In genomic region chr8:116922060-116922757, GRCm38 (mm10) we compare ENCODE assay signal across 8 mouse cellular contexts. TPM values are rescaled to one million over a fixed set of nuclear protein-coding genes. Genes with fewer than 3 reads are reported as not detected.
A peak's percentile ranks its signal among the peaks of the same experiment; 100 is the strongest.
DNase-seq lines count a peak whose midpoint lies in the region; TF ChIP-seq lines count a peak whose summit lies in the region.

No protein-coding gene starts in this region.

- peak overlapping the region; percentile 95 for H3K4me3 ChIP-seq in bone marrow, adult 2 months (replicated peaks; ENCODE audit: control insufficient read depth, low read depth, low read length)
- H3K4me3 ChIP-seq in hindbrain, embryonic 10.5 days, result peak overlapping the region; percentile 90
- peak overlapping the region; percentile 88 for H3K4me3 ChIP-seq in midbrain, embryonic 10.5 days

- H3K4me1 ChIP-seq in bone marrow, adult 2 months (ENCODE audit: control insufficient read depth, insufficient read depth, low read length), result peaks cover 1% of the 10 kb centered on the region; the same call in 1 of the 2 replicates
- H3K4me1 ChIP-seq in hindbrain, embryonic 10.5 days (replicated peaks), result peaks cover 19% of the 10 kb centered on the region
- peaks cover 18% of the 10 kb centered on the region for H3K4me1 ChIP-seq in midbrain, embryonic 10.5 days

- no peaks in the 10 kb centered on the region for H3K9me3 ChIP-seq in hindbrain, embryonic 10.5 days
- no peaks in the 10 kb centered on the region for H3K9me3 ChIP-seq in midbrain, embryonic 10.5 days (replicated peaks)

- H3K36me3 ChIP-seq in hindbrain, embryonic 10.5 days, result peaks cover 41% of the 10 kb centered on the region
- peaks cover 38% of the 10 kb centered on the region for H3K36me3 ChIP-seq in midbrain, embryonic 10.5 days

- H3K27me3 ChIP-seq in hindbrain, embryonic 10.5 days (ENCODE audit: insufficient read depth, poor library complexity, severe bottlenecking), result no peaks in the 10 kb centered on the region
- H3K27me3 ChIP-seq in midbrain, embryonic 10.5 days (ENCODE audit: low read depth, poor library complexity, severe bottlenecking), result no peaks in the 10 kb centered on the region

- no peak overlapping the region for H3K27ac ChIP-seq in bone marrow, adult 2 months (ENCODE audit: control insufficient read depth, insufficient read depth, low read depth, low read length, poor library complexity)
- H3K27ac ChIP-seq in hindbrain, embryonic 10.5 days, result peak overlapping the region; percentile 97
- peak overlapping the region; percentile 97 for H3K27ac ChIP-seq in midbrain, embryonic 10.5 days (replicated peaks)

- TF ChIP-seq CTCF in bone marrow, adult 2 months (IDR thresholded peaks at IDR 0.05; ENCODE audit: control insufficient read depth, insufficient read depth, low read length), result no peak

- TF ChIP-seq POLR2A in bone marrow, adult 2 months (IDR thresholded peaks at IDR 0.05; ENCODE audit: borderline replicate concordance, control insufficient read depth, low read depth, low read length), result no peak

- peak; percentile 11 for DNase-seq in kidney, adult 9 months
- DNase-seq in kidney, postnatal 4 days, result no peak
- no peak for DNase-seq in hindbrain, embryonic 10.5 days (ENCODE audit: low spot score)
- no peak for DNase-seq in midbrain, embryonic 10.5 days (ENCODE audit: low spot score)
- DNase-seq in adrenal gland, postnatal 14 days, result no peak
- DNase-seq in right cerebral cortex, postnatal 4 days, result no peak
- DNase-seq in frontal cortex, adult 2 months (ENCODE audit: extremely low spot score in 1 of 2, low spot score in 1 of 2), result no peak

- WGBS in bone marrow, adult 2 months, result 33% methylated on average over 17 of the region's 17 CpGs
- WGBS in hindbrain, embryonic 10.5 days, result 37% methylated on average over 17 of the region's 17 CpGs
- 35% methylated on average over 17 of the region's 17 CpGs for WGBS in midbrain, embryonic 10.5 days

RNA-seq across cellular contexts. Expression of gene Cenpn, which starts 0.7 kb away (rescaled TPM):
- 18.4 and 21.8 TPM in 2 replicates for polyA plus RNA-seq in bone marrow, adult 2 months (2011; ENCODE audit: insufficient read depth, insufficient read length, low replicate concordance, missing spikeins)
- 48.3 and 62.6 TPM in 2 replicates for polyA plus RNA-seq in hindbrain, embryonic 10.5 days (2016; fragmentation: Nextera tagmentation; extraction: Ambion mirVana)
- polyA plus RNA-seq in midbrain, embryonic 10.5 days (2016; fragmentation: Nextera tagmentation; extraction: Ambion mirVana), result 61.5 and 71.6 TPM in 2 replicates
- total RNA-seq in adrenal gland, postnatal 14 days (2021), result 6.5 and 6.9 TPM in 2 replicates
- polyA plus RNA-seq in frontal cortex, adult 2 months (2012; rRNA removed), result 1.7 and 2.1 TPM in 2 replicates

RNA-seq across cellular contexts. Expression of gene Cmc2, which starts 1.0 kb away (rescaled TPM):
- polyA plus RNA-seq in bone marrow, adult 2 months (2011; ENCODE audit: insufficient read depth, insufficient read length, low replicate concordance, missing spikeins), result 51.2 and 63.1 TPM in 2 replicates
- polyA plus RNA-seq in hindbrain, embryonic 10.5 days (2016; fragmentation: Nextera tagmentation; extraction: Ambion mirVana), result 79.5 and 79.7 TPM in 2 replicates
- 74.6 and 81.5 TPM in 2 replicates for polyA plus RNA-seq in midbrain, embryonic 10.5 days (2016; fragmentation: Nextera tagmentation; extraction: Ambion mirVana)
- 45.4 and 50.7 TPM in 2 replicates for total RNA-seq in adrenal gland, postnatal 14 days (2021)
- 18.6 and 19.8 TPM in 2 replicates for polyA plus RNA-seq in frontal cortex, adult 2 months (2012; rRNA removed)

RNA-seq across cellular contexts. Expression of gene Atmin, which starts 21.0 kb away (rescaled TPM):
- 3.8 and 4.9 TPM in 2 replicates for polyA plus RNA-seq in bone marrow, adult 2 months (2011; ENCODE audit: insufficient read depth, insufficient read length, low replicate concordance, missing spikeins)
- 13.8 and 16.0 TPM in 2 replicates for polyA plus RNA-seq in hindbrain, embryonic 10.5 days (2016; fragmentation: Nextera tagmentation; extraction: Ambion mirVana)
- 12.6 and 15.3 TPM in 2 replicates for polyA plus RNA-seq in midbrain, embryonic 10.5 days (2016; fragmentation: Nextera tagmentation; extraction: Ambion mirVana)
- total RNA-seq in adrenal gland, postnatal 14 days (2021), result 17.7 and 20.2 TPM in 2 replicates
- 31.6 and 33.1 TPM in 2 replicates for polyA plus RNA-seq in frontal cortex, adult 2 months (2012; rRNA removed)

RNA-seq across cellular contexts. Expression of gene 1700030J22Rik, which starts 56.5 kb away (rescaled TPM):
- polyA plus RNA-seq in bone marrow, adult 2 months (2011; ENCODE audit: insufficient read depth, insufficient read length, low replicate concordance, missing spikeins), result 0.85 TPM in 1 of 2 replicates, not detected in the other
- polyA plus RNA-seq in hindbrain, embryonic 10.5 days (2016; fragmentation: Nextera tagmentation; extraction: Ambion mirVana), result 2.8 and 4.2 TPM in 2 replicates
- polyA plus RNA-seq in midbrain, embryonic 10.5 days (2016; fragmentation: Nextera tagmentation; extraction: Ambion mirVana), result 2.8 and 3.6 TPM in 2 replicates
- total RNA-seq in adrenal gland, postnatal 14 days (2021), result 1.0 and 1.3 TPM in 2 replicates
- 5.8 and 6.0 TPM in 2 replicates for polyA plus RNA-seq in frontal cortex, adult 2 months (2012; rRNA removed)
